Mouse (Mus musculus): ENCODE results near the gene Ica1.

DNA sequence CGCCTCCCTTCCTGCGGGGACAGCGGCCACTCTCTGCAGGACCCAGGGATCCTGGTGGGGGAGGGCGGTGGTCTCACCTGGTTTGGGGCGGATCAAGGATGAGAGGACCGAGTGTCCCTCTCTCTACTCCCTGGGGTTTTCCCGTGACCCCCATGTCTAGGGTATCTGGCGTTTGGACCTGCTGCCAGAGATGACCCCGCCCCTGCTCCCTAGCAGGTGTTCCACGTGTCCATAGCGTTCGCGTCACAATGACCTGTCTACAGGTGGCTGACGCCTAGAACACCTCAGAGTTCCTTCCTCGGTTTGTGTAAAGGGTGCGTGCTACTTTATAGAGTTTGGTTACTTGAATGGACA lies at the start of gene Ica1:
- no peak for TF ChIP-seq CTCF (IDR thresholded peaks at IDR 0.05)
- no peak for TF ChIP-seq EP300 (IDR thresholded peaks at IDR 0.05)
